8 mouse cellular contexts compared by ENCODE assay signal in the genomic region with DNA sequence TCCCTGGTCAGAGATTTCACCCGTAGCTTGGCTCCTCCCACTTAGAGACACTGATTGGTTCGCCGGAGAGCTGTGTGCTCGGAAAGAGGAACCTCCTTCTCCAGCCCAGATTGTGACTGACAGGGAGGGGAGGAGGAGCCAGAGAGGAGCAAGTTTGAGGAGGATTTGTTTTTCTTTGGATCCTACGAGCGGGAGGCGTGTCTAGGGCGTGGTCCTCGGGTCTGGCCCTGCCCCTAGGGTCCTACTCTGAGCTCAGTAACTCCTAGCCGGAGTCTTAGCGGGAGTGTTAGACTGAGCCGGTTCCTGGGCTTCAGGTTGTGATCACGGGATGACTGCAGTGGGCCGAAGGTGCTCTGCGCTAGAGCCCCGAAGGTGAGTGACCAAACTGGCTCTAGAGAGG. TPM values are rescaled to one million over a fixed set of nuclear protein-coding genes. Genes with fewer than 3 reads are reported as not detected.
DNase-seq lines count a peak whose midpoint lies in the region; ATAC-seq and TF ChIP-seq lines count a peak whose summit lies in the region.

No protein-coding gene starts in this region.

- no peak; the same call in 1 of the 2 replicates for TF ChIP-seq POLR2A in testis, adult 2 months (IDR thresholded peaks at IDR 0.05; ENCODE audit: control insufficient read depth, low read depth, low read length)

- H3K27ac ChIP-seq in forebrain, embryonic 11.5 days (ENCODE audit: low read depth, low read length), result no peak overlapping the region
- H3K27ac ChIP-seq in heart, embryonic 16.5 days (ENCODE audit: low read length), result peak overlapping the region; percentile 65
- H3K27ac ChIP-seq in liver, embryonic 16.5 days (ENCODE audit: low read length), result no peak overlapping the region
- H3K27ac ChIP-seq in neural tube, embryonic 13.5 days (replicated peaks), result no peak overlapping the region
- no peak overlapping the region for H3K27ac ChIP-seq in testis, adult 2 months (ENCODE audit: control insufficient read depth, insufficient read depth, low read depth, low read length)

- ATAC-seq in CD4-positive, CD25-positive, alpha-beta regulatory T cell, adult 4 months, result peak; percentile 48
- ATAC-seq in forebrain, embryonic 11.5 days (replicated peaks; ENCODE audit: low FRiP score), result peak; percentile 96
- ATAC-seq in heart, embryonic 16.5 days (replicated peaks; ENCODE audit: extremely low read depth, insufficient read depth, low FRiP score), result peak; percentile 96
- ATAC-seq in liver, embryonic 16.5 days (ENCODE audit: low read depth), result peak; percentile 90
- ATAC-seq in neural tube, embryonic 13.5 days (ENCODE audit: low read depth), result peak; percentile 94

- WGBS in forebrain, embryonic 11.5 days, result under 1% methylated on average over 16 of the region's 16 CpGs
- WGBS in heart, embryonic 16.5 days, result 2% methylated on average over 16 of the region's 16 CpGs
- WGBS in liver, embryonic 16.5 days (ENCODE audit: insufficient replicate concordance), result 3% methylated on average over 16 of the region's 16 CpGs
- under 1% methylated on average over 16 of the region's 16 CpGs for WGBS in neural tube, embryonic 13.5 days

- H3K4me2 ChIP-seq in forebrain, embryonic 11.5 days (ENCODE audit: low read depth, low read length, severe bottlenecking), result peak overlapping the region; percentile 48; the same call in 1 of the 2 replicates
- peak overlapping the region; percentile 66 for H3K4me2 ChIP-seq in heart, embryonic 16.5 days (ENCODE audit: low read depth, low read length)
- H3K4me2 ChIP-seq in liver, embryonic 16.5 days (ENCODE audit: low read depth, low read length), result peak overlapping the region; percentile 49
- H3K4me2 ChIP-seq in neural tube, embryonic 13.5 days, result peak overlapping the region; percentile 54

- H3K9me3 ChIP-seq in forebrain, embryonic 11.5 days (ENCODE audit: control insufficient read depth, low read length), result no peaks in the 10 kb centered on the region
- no peaks in the 10 kb centered on the region for H3K9me3 ChIP-seq in heart, embryonic 16.5 days (replicated peaks; ENCODE audit: control insufficient read depth, low read length)
- H3K9me3 ChIP-seq in liver, embryonic 16.5 days (replicated peaks; ENCODE audit: control insufficient read depth, low read length), result no peaks in the 10 kb centered on the region
- no peaks in the 10 kb centered on the region for H3K9me3 ChIP-seq in neural tube, embryonic 13.5 days

- H3K4me3 ChIP-seq in forebrain, embryonic 11.5 days (ENCODE audit: low read depth, low read length), result peak overlapping the region; percentile 18
- peak overlapping the region; percentile 51 for H3K4me3 ChIP-seq in heart, embryonic 16.5 days (ENCODE audit: low read length)
- H3K4me3 ChIP-seq in liver, embryonic 16.5 days (ENCODE audit: low read depth, low read length), result peak overlapping the region; percentile 29
- peak overlapping the region; percentile 37 for H3K4me3 ChIP-seq in neural tube, embryonic 13.5 days
- H3K4me3 ChIP-seq in testis, adult 2 months (ENCODE audit: control insufficient read depth, low read depth, low read length), result peak overlapping the region; percentile 30; the same call in 1 of the 2 replicates

- H3K9ac ChIP-seq in forebrain, embryonic 11.5 days (ENCODE audit: low read length), result peak overlapping the region; percentile 9; the same call in 1 of the 2 replicates
- peak overlapping the region; percentile 64 for H3K9ac ChIP-seq in heart, embryonic 16.5 days (ENCODE audit: low read length)
- no peak overlapping the region for H3K9ac ChIP-seq in liver, embryonic 16.5 days (ENCODE audit: low read depth, low read length)
- peak overlapping the region; percentile 57; the same call in 1 of the 2 replicates for H3K9ac ChIP-seq in neural tube, embryonic 13.5 days

- TF ChIP-seq CTCF in testis, adult 2 months (IDR thresholded peaks at IDR 0.05; ENCODE audit: control insufficient read depth, insufficient read depth, insufficient replicate concordance, low read depth, low read length), result no peak

- DNase-seq in c-Kit-positive CD71-positive TER-119-negative erythroid progenitor cells, embryonic 14.5 days (ENCODE audit: low read depth), result peak; percentile 82
- DNase-seq in forebrain, embryonic 11.5 days (ENCODE audit: low spot score), result peak; percentile 94
- peak; percentile 95 to 96 for DNase-seq in kidney, postnatal 4 days

- H3K27me3 ChIP-seq in forebrain, embryonic 11.5 days (ENCODE audit: control insufficient read depth, insufficient read depth, low read length), result no peaks in the 10 kb centered on the region
- no peaks in the 10 kb centered on the region for H3K27me3 ChIP-seq in heart, embryonic 16.5 days (ENCODE audit: control insufficient read depth, insufficient read depth, low read length)
- no peaks in the 10 kb centered on the region for H3K27me3 ChIP-seq in liver, embryonic 16.5 days (ENCODE audit: control insufficient read depth, insufficient read depth, low read depth, low read length)
- no peaks in the 10 kb centered on the region for H3K27me3 ChIP-seq in neural tube, embryonic 13.5 days
- no peaks in the 10 kb centered on the region for H3K27me3 ChIP-seq in testis, adult 2 months (ENCODE audit: control insufficient read depth, insufficient read depth, low read length)

- no peaks in the 10 kb centered on the region for H3K36me3 ChIP-seq in forebrain, embryonic 11.5 days (ENCODE audit: control insufficient read depth, insufficient read depth, low read length)
- no peaks in the 10 kb centered on the region for H3K36me3 ChIP-seq in heart, embryonic 16.5 days (ENCODE audit: control insufficient read depth, insufficient read depth)
- no peaks in the 10 kb centered on the region for H3K36me3 ChIP-seq in liver, embryonic 16.5 days (ENCODE audit: control insufficient read depth, insufficient read depth)
- H3K36me3 ChIP-seq in neural tube, embryonic 13.5 days, result no peaks in the 10 kb centered on the region
- H3K36me3 ChIP-seq in testis, adult 2 months (ENCODE audit: control insufficient read depth, insufficient read depth, low read length), result no peaks in the 10 kb centered on the region

- no peaks in the 10 kb centered on the region for H3K4me1 ChIP-seq in forebrain, embryonic 11.5 days (replicated peaks; ENCODE audit: control insufficient read depth, insufficient read depth, low read length)
- peaks cover 14% of the 10 kb centered on the region for H3K4me1 ChIP-seq in heart, embryonic 16.5 days (ENCODE audit: control insufficient read depth, insufficient read depth, low read length)
- H3K4me1 ChIP-seq in liver, embryonic 16.5 days (ENCODE audit: control insufficient read depth, low read depth, low read length), result no peaks in the 10 kb centered on the region; the same call in none of the 2 replicates
- peaks cover 25% of the 10 kb centered on the region for H3K4me1 ChIP-seq in neural tube, embryonic 13.5 days (replicated peaks)
- peaks cover 6% of the 10 kb centered on the region for H3K4me1 ChIP-seq in testis, adult 2 months (ENCODE audit: control insufficient read depth, insufficient read depth, low read length)

RNA-seq across cellular contexts. Expression of a gene that starts 6.6 kb away (rescaled TPM):
- polyA plus RNA-seq in CD4-positive, CD25-positive, alpha-beta regulatory T cell, adult 4 months (2017; shearing (Covaris generic)), result 10 to 100 TPM; 54.0 to 90.6 TPM
- 33.2 and 33.7 TPM in 2 replicates for polyA plus RNA-seq in forebrain, embryonic 11.5 days (2014; fragmentation: Nextera tagmentation; extraction: Ambion mirVana)
- polyA plus RNA-seq in heart, embryonic 16.5 days (2015; fragmentation: Nextera tagmentation; extraction: Ambion mirVana), result 32.4 and 33.6 TPM in 2 replicates
- 7.1 and 8.6 TPM in 2 replicates for polyA plus RNA-seq in liver, embryonic 16.5 days (2015; fragmentation: Nextera tagmentation; extraction: Ambion mirVana)
- polyA plus RNA-seq in neural tube, embryonic 13.5 days (2015; fragmentation: Nextera tagmentation; extraction: Ambion mirVana), result 42.5 and 51.4 TPM in 2 replicates
- polyA plus RNA-seq in testis, adult 2 months (2012; rRNA removed), result 1.9 and 2.3 TPM in 2 replicates

RNA-seq across cellular contexts. Expression of a gene that starts 13.4 kb away (rescaled TPM):
- polyA plus RNA-seq in CD4-positive, CD25-positive, alpha-beta regulatory T cell, adult 4 months (2017; shearing (Covaris generic)), result under 1 TPM in 1 of 2 experiments, not detected in 1; 0.58 TPM
- polyA plus RNA-seq in forebrain, embryonic 11.5 days (2014; fragmentation: Nextera tagmentation; extraction: Ambion mirVana), result 2.1 and 2.3 TPM in 2 replicates
- polyA plus RNA-seq in heart, embryonic 16.5 days (2015; fragmentation: Nextera tagmentation; extraction: Ambion mirVana), result 0.17 and 0.26 TPM in 2 replicates
- not detected in 2 replicates for polyA plus RNA-seq in liver, embryonic 16.5 days (2015; fragmentation: Nextera tagmentation; extraction: Ambion mirVana)
- 3.2 and 4.0 TPM in 2 replicates for polyA plus RNA-seq in neural tube, embryonic 13.5 days (2015; fragmentation: Nextera tagmentation; extraction: Ambion mirVana)
- polyA plus RNA-seq in testis, adult 2 months (2012; rRNA removed), result 0.10 and 0.16 TPM in 2 replicates

RNA-seq across cellular contexts. Expression of a gene that starts 14.6 kb away (rescaled TPM):
- 10 to 100 TPM; 16.3 to 22.9 TPM for polyA plus RNA-seq in CD4-positive, CD25-positive, alpha-beta regulatory T cell, adult 4 months (2017; shearing (Covaris generic))
- 79.2 and 95.7 TPM in 2 replicates for polyA plus RNA-seq in forebrain, embryonic 11.5 days (2014; fragmentation: Nextera tagmentation; extraction: Ambion mirVana)
- 57.1 and 59.8 TPM in 2 replicates for polyA plus RNA-seq in heart, embryonic 16.5 days (2015; fragmentation: Nextera tagmentation; extraction: Ambion mirVana)
- 40.2 and 43.8 TPM in 2 replicates for polyA plus RNA-seq in liver, embryonic 16.5 days (2015; fragmentation: Nextera tagmentation; extraction: Ambion mirVana)
- 72.2 and 74.6 TPM in 2 replicates for polyA plus RNA-seq in neural tube, embryonic 13.5 days (2015; fragmentation: Nextera tagmentation; extraction: Ambion mirVana)
- 105 and 121 TPM in 2 replicates for polyA plus RNA-seq in testis, adult 2 months (2012; rRNA removed)

RNA-seq across cellular contexts. Expression of a gene that starts 23.5 kb away (rescaled TPM):
- 10 to 100 TPM in 1 of 2 experiments, 1 to 10 TPM in 1; 9.4 to 12.5 TPM for polyA plus RNA-seq in CD4-positive, CD25-positive, alpha-beta regulatory T cell, adult 4 months (2017; shearing (Covaris generic))
- polyA plus RNA-seq in forebrain, embryonic 11.5 days (2014; fragmentation: Nextera tagmentation; extraction: Ambion mirVana), result 21.9 and 22.3 TPM in 2 replicates
- polyA plus RNA-seq in heart, embryonic 16.5 days (2015; fragmentation: Nextera tagmentation; extraction: Ambion mirVana), result 16.7 and 16.9 TPM in 2 replicates
- polyA plus RNA-seq in liver, embryonic 16.5 days (2015; fragmentation: Nextera tagmentation; extraction: Ambion mirVana), result 49.7 and 56.2 TPM in 2 replicates
- polyA plus RNA-seq in neural tube, embryonic 13.5 days (2015; fragmentation: Nextera tagmentation; extraction: Ambion mirVana), result 14.3 and 14.7 TPM in 2 replicates
- polyA plus RNA-seq in testis, adult 2 months (2012; rRNA removed), result 39.4 and 45.3 TPM in 2 replicates

RNA-seq across cellular contexts. Expression of a gene that starts 29.6 kb away (rescaled TPM):
- 10 to 100 TPM; 64.5 to 84.5 TPM for polyA plus RNA-seq in CD4-positive, CD25-positive, alpha-beta regulatory T cell, adult 4 months (2017; shearing (Covaris generic))
- 56.8 and 68.3 TPM in 2 replicates for polyA plus RNA-seq in forebrain, embryonic 11.5 days (2014; fragmentation: Nextera tagmentation; extraction: Ambion mirVana)
- 38.1 and 38.9 TPM in 2 replicates for polyA plus RNA-seq in heart, embryonic 16.5 days (2015; fragmentation: Nextera tagmentation; extraction: Ambion mirVana)
- polyA plus RNA-seq in liver, embryonic 16.5 days (2015; fragmentation: Nextera tagmentation; extraction: Ambion mirVana), result 25.7 and 26.1 TPM in 2 replicates
- 53.2 and 55.8 TPM in 2 replicates for polyA plus RNA-seq in neural tube, embryonic 13.5 days (2015; fragmentation: Nextera tagmentation; extraction: Ambion mirVana)
- 17.9 and 18.3 TPM in 2 replicates for polyA plus RNA-seq in testis, adult 2 months (2012; rRNA removed)
